Mouse (Mus musculus): ENCODE results near the gene Map7d2.

DNA sequence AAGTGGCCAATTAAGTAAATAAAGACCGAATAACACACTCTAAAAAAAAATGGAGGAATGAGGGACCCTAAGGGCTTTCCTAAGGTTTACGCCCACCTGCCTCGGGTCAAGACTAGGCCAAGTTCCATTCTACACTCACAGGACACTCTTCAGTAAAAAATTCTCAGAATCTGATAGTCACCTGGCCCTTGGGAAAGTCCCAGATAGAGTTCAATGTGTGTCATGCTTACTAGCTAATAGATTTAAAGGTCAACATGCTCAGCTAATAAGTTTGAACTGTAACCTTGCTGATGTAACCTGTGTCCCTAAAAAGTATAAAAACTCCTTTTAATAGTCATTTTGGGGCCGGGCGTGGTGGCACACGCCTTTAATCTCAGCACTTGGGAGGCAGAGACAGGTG is 101.2 kb downstream of the Map7d2 start:
- TF ChIP-seq POLR2A (IDR thresholded peaks at IDR 0.05; ENCODE audit: borderline replicate concordance, extremely low read depth, insufficient read depth, insufficient read length, poor library complexity, severe bottlenecking) (no peak), CTCF (IDR thresholded peaks at IDR 0.05; ENCODE audit: borderline replicate concordance, extremely low read depth, insufficient read depth, insufficient read length) (no peak)

Measured in brain, embryonic 14.5 days (tissue).